Mouse (Mus musculus): Measurements from ENCODE around the gene Kdm6b. TPM values are rescaled to one million over a fixed set of nuclear protein-coding genes. Genes with fewer than 3 reads are reported as not detected.

Gene Kdm6b
- polyA plus RNA-seq, 1 experiment from 2014 or later: 22.9 TPM

Other genes starting within 250 kb of the Kdm6b start
- 0.73 and 0.84 TPM in 2 replicates for gene Alox8, start 215.8 kb downstream of the Kdm6b start, polyA plus RNA-seq (2015; fragmentation: Nextera tagmentation; extraction: Ambion mirVana)
- gene Gucy2e, start 176.6 kb downstream of the Kdm6b start, polyA plus RNA-seq (2015; fragmentation: Nextera tagmentation; extraction: Ambion mirVana): 0.51 and 0.69 TPM in 2 replicates
- gene Cntrob, start 89.9 kb downstream of the Kdm6b start, polyA plus RNA-seq (2015; fragmentation: Nextera tagmentation; extraction: Ambion mirVana): 15.5 and 16.4 TPM in 2 replicates
- gene Trappc1, start 89.7 kb downstream of the Kdm6b start, polyA plus RNA-seq (2015; fragmentation: Nextera tagmentation; extraction: Ambion mirVana): 177 and 185 TPM in 2 replicates
- gene Kcnab3, start 87.4 kb downstream of the Kdm6b start, polyA plus RNA-seq (2015; fragmentation: Nextera tagmentation; extraction: Ambion mirVana): 4.9 and 6.0 TPM in 2 replicates
- gene Rnf227, start 73.2 kb downstream of the Kdm6b start, polyA plus RNA-seq (2015; fragmentation: Nextera tagmentation; extraction: Ambion mirVana): 239 and 257 TPM in 2 replicates
- gene Chd3, start 44.3 kb downstream of the Kdm6b start, polyA plus RNA-seq (2015; fragmentation: Nextera tagmentation; extraction: Ambion mirVana): 68.0 and 73.2 TPM in 2 replicates
- gene Naa38, start 18.2 kb downstream of the Kdm6b start, polyA plus RNA-seq (2015; fragmentation: Nextera tagmentation; extraction: Ambion mirVana): 102 and 130 TPM in 2 replicates
- 28.7 and 33.0 TPM in 2 replicates for gene Cyb5d1, start 18.0 kb downstream of the Kdm6b start, polyA plus RNA-seq (2015; fragmentation: Nextera tagmentation; extraction: Ambion mirVana)
- 8.9 and 9.2 TPM in 2 replicates for gene Tmem88, start 15.4 kb downstream of the Kdm6b start, polyA plus RNA-seq (2015; fragmentation: Nextera tagmentation; extraction: Ambion mirVana)
- 3.0 and 4.0 TPM in 2 replicates for gene Dnah2, start 135.4 kb upstream of the Kdm6b start, polyA plus RNA-seq (2015; fragmentation: Nextera tagmentation; extraction: Ambion mirVana)
- gene Efnb3, start 146.5 kb upstream of the Kdm6b start, polyA plus RNA-seq (2015; fragmentation: Nextera tagmentation; extraction: Ambion mirVana): 104 and 132 TPM in 2 replicates
- 18.2 and 20.1 TPM in 2 replicates for gene Wrap53, start 166.6 kb upstream of the Kdm6b start, polyA plus RNA-seq (2015; fragmentation: Nextera tagmentation; extraction: Ambion mirVana)
- gene Trp53, start 166.7 kb upstream of the Kdm6b start, polyA plus RNA-seq (2015; fragmentation: Nextera tagmentation; extraction: Ambion mirVana): 47.9 and 57.9 TPM in 2 replicates
- gene Atp1b2, start 192.3 kb upstream of the Kdm6b start, polyA plus RNA-seq (2015; fragmentation: Nextera tagmentation; extraction: Ambion mirVana): 105 and 117 TPM in 2 replicates
- gene Shbg, start 204.2 kb upstream of the Kdm6b start, polyA plus RNA-seq (2015; fragmentation: Nextera tagmentation; extraction: Ambion mirVana): not detected in 2 replicates
- 22.6 and 26.2 TPM in 2 replicates for gene Sat2, start 208.3 kb upstream of the Kdm6b start, polyA plus RNA-seq (2015; fragmentation: Nextera tagmentation; extraction: Ambion mirVana)
- 32.1 and 34.6 TPM in 2 replicates for gene Fxr2, start 219.3 kb upstream of the Kdm6b start, polyA plus RNA-seq (2015; fragmentation: Nextera tagmentation; extraction: Ambion mirVana)
- gene Sox15, start 241.6 kb upstream of the Kdm6b start, polyA plus RNA-seq (2015; fragmentation: Nextera tagmentation; extraction: Ambion mirVana): not detected in 2 replicates
- gene Mpdu1, start 249.0 kb upstream of the Kdm6b start, polyA plus RNA-seq (2015; fragmentation: Nextera tagmentation; extraction: Ambion mirVana): 104 and 112 TPM in 2 replicates